Mouse (Mus musculus) liver, embryonic 14.5 days (tissue): Measurements from ENCODE around the gene Dgkh.

Experiments used
- CTCF ChIP-seq: IDR thresholded peaks from 2 replicates; pipeline ENCODE4 v1.5.1; 2016; ENCODE audit warnings: antibody characterized with exemption, low read depth, control low read depth
- EP300 ChIP-seq: IDR thresholded peaks from 2 replicates; pipeline ENCODE4 v1.6.1; 2016; ENCODE audit warnings: antibody characterized with exemption, low read depth

GRCm38 (mm10) chr14:78691926-78692487, 40.6 kb downstream of the Dgkh start:
- TF ChIP-seq EP300 (no peak), CTCF (no peak)
